Mouse (Mus musculus): ENCODE results near the gene Ncbp3.

Gene Ncbp3

GRCm38 (mm10) chr11:73030821-73031498 lies 16.6 kb upstream of the Ncbp3 start:
- peak; percentile 49 for DNase-seq (ENCODE audit: low read depth, low spot score)

DNA sequence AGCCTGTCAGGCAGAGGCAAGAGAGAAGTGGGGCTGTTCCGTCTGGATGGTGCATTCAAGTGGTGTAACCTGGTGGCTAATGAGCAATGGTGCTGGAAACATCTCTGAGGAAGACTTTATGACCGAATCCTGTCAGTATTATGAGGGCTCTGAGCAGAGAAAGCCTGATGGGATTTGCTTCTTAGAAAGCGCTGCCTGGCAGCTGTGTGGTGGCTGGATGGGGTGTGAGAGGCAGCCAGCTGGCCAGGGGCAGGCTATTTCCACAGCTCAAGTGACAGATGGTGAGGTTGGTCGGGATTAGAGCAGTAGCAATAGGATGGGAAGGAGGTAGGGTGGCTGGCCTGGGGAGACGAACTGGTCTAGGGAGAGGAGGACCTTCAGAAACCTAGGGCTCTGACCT lies 16.0 kb upstream of the Ncbp3 start:
- no peak for DNase-seq (ENCODE audit: low read depth, low spot score)

DNA sequence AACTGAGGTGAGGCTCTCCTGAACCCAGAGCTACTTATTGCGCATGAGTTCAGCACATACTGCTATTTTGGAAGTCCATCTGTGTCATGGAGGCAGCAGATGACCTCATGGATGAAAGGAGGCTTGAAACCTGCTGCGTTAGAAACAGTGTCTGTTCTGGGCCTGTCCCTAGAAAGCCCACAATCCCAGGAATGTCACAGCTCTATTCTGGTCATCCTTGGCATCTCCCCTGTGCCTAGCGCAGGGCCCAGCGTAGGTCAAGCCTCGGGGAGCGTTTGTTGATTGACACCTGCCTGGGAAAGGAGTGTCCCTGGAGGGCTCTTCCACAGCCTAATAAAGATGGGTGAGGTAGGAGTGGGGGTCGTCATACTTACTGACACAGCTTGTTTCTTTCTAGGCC lies 11.5 kb upstream of the Ncbp3 start:
- DNase-seq (ENCODE audit: low read depth, low spot score), result no peak

DNA sequence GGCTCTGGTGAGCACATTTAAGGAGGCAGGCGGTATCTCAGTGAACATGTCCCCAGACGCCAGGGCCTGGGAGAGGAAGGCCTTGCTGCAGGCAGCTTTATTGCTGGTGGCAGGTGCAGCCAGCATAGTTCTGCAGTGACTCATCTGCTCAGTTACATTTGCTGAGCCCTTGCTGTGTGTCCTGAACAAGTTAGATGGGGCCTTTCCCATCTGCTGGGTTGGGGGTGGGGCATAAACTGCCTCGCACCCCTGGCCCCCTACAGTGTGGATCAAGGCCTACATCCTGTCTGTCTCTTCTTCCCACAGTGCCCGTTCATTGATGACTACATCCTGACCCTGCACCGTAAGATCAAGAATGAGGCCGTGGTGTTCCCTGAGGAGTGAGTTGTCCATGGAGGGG lies 10.7 kb upstream of the Ncbp3 start:
- DNase-seq (ENCODE audit: low read depth, low spot score), result no peak

DNA sequence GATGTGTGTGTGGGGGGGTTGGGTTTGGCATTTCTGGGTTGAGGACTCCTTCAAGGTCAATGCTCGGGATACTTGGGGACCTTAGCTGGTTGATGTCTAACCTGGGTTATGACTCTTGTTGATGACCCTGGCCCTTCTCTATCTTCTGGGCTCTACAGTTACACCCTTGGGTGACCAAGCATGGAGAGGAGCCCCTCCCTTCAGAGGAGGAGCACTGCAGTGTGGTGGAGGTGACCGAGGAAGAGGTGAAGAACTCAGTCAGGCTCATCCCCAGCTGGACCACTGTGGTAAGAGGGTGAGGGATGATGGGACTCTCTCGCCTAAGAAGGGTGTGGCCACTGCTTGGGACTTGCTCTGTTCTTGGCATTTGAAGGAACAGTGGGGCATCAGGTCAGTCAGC lies 9.9 kb upstream of the Ncbp3 start:
- no peak for DNase-seq (ENCODE audit: low read depth, low spot score)

DNA sequence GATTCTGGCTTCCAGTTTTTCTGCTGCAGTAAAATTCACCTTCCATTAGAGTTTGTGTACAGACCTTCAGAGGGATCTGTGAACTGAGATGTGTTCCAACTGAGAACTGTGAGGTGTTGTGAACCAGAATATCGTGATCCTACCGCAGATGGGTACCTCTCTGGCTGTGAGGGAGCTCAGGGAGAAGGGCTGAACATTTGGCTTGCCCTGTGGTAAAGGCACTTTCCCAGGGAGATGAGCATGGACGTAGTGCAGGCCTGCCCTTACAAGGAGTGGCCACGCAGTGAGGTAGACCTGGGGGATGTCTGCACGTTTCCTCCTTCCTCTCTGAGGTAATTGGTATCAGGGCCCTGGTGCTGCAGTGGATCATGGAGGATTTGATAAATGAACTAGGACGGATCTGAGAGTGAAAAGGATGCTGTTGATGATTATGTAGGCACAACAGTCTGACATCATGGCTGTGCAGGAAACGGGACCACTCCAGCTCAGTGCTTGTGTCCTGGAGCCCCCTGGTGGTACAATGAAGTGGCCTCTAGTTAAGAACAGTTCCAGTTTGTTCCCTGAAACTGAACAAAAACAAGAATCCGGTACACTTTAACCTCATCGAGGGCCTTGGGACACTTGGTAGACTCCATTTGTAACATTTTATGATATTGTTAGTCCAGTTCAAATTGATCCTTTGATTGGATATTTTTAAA lies 8.3 kb upstream of the Ncbp3 start:
- no peak for DNase-seq (ENCODE audit: low read depth, low spot score)

DNA sequence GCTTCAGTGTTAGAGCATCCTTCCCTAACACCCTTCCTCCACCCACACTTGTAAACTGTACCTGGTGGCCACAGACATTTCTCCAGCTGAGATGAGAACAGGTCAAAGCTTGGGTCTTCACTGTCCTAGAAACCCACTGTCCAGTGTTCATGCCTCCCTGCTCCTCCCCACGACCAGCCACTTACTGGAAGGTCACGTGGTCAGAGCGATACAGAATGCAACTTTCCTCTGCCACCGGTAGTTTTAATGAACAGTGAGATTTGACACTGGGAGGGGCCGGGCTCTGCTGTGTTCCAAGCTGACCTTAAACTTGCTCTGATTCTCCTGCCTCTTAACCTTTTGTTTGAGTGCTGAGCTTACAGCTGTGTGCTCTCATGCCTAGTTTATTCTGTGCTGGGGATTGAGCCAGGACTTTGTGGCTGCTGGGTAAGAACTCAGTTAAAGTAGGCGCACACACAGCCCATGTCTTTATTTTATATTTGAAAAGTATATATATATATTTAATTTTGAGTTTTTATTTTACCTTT lies 3.3 kb upstream of the Ncbp3 start:
- DNase-seq (ENCODE audit: low read depth, low spot score), result no peak

GRCm38 (mm10) chr11:73044789-73045188 lies 2.8 kb upstream of the Ncbp3 start:
- no peak for DNase-seq (ENCODE audit: low read depth, low spot score)

- no peak for DNase-seq (ENCODE audit: low read depth, low spot score)
Observed at GRCm38 (mm10) chr11:73048030-73048876, 670 bp downstream of the Ncbp3 start.

DNA sequence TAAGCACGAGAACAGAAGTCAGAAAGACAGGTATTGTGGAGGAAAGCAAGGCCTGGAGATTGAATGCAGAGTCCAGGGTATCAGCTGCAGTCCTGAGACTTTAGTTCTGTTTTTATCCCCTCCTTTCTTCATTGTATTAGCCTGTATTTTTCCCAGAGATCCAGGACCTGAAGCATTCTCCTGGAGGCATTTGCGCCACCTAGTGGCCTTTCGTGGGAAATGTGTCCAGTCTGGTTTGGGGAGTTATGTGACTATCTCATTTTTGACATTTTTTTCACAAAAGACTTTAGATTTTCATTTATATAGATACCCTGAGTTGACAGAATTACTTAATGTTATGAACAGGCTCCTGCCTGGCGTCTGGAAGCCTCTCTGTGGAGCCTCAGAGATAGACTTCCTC lies 1.8 kb downstream of the Ncbp3 start:
- no peak for DNase-seq (ENCODE audit: low read depth, low spot score)

DNA sequence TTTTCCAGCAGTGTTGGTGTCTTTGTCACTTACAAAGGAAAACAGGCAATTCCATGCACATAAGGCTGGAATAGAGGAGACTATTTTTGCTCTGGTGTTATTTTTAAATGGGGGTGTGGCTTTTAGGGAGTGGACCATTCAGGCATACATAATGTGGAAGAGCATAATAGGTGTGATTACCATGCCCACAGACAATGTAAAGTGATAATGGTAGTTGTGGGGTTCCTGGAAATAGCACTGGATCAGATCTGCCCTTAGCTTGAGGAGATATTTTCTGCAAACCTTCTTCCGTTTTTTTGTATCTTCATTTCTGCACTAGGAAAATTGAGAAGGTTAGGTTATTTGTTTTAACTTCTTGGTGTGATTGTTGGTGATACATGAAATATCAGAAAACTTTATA lies 5.2 kb downstream of the Ncbp3 start:
- no peak for DNase-seq (ENCODE audit: low read depth, low spot score)

DNA sequence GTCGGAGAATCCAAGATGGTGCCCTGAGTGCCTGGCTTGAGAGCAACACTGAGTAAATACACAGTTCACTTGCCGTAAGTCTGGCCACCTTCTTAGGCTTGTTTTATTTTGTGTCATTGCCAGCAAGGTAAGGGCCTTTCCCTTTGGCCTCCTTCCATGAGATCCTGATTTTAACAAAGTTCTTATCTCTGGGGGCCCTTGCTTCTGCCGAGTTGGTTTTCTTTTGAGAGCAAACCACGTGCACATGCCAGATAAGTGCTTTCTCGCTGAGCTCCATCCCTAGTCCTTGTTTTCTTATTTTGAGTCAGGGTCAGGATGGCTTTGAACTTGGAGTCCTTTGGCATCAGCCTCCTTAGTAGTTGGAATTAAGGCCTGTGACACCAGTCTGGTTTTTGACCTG lies 10.1 kb downstream of the Ncbp3 start:
- no peak for DNase-seq (ENCODE audit: low read depth, low spot score)

GRCm38 (mm10) chr11:73059630-73060029 lies 12.0 kb downstream of the Ncbp3 start:
- no peak for DNase-seq (ENCODE audit: low read depth, low spot score)

DNA sequence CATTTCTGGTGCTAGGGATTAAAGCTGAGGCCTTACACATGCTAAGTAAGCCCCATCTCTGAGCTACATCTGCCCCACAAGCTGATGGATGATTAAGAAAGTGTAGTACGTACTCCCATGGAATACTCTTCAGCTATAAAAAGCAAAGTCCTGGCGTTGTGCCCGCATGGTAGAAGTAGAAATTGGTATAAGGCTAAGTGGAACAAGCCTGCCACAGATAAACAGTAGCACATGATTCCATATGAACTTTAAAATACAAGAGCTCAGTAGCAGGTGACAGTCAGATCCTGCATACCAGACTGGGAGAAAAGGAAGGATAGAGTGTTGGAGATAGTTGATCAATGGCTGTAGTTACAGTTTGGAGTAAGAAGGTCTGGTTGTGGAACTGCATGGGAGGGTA lies 13.8 kb downstream of the Ncbp3 start:
- no peak for DNase-seq (ENCODE audit: low read depth, low spot score)

GRCm38 (mm10) chr11:73071839-73072238 lies 24.3 kb downstream of the Ncbp3 start:
- DNase-seq (ENCODE audit: low read depth, low spot score), result no peak

- no peak for DNase-seq (ENCODE audit: low read depth, low spot score)
Observed at GRCm38 (mm10) chr11:73076295-73076694, 28.7 kb downstream of the Ncbp3 start.

DNA sequence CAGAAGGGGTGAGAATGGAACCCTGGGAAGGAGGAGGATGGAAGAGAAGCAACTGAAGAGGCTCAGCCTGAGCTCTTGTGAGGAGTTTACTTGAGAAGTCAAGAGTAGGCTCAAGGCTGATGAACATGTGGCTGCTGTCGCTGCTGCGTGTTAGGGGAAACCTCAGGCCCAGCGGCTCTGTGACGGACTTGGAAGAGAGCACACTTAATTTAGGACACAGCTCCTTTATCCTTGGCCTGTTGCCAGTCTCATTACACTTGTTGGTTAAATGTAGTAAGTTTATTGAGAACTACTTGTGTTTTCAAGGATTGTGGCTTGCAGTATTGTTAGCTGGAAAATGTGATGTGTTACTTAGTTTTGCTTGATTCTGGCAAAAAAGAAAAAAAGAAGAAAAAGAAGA lies 29.1 kb downstream of the Ncbp3 start:
- DNase-seq (ENCODE audit: low read depth, low spot score), result no peak

DNA sequence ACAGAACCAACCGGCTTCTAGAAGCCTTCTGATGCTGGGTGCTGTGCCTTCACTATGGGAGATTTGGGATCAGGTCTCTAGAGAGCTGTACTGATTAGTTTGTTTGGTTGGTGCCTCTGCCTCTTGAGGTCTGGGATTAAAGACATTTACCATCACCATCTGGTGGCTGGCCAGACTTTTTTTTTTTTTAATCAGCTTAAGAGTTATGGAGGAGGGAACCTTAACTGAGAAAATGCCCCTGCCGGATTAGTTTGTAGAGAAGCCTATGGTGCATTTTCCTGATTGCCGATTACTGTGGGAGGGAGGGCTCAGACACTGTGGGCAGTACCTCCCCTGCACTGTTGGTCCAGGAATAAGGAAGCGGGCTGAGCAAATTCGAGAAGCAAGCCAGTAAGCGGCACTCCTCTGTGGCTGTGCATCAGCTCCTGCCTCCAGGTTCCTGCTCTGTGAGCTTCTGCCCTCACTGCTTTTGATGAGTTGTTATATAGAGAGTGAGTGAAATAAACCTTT lies 29.7 kb downstream of the Ncbp3 start:
- no peak for DNase-seq (ENCODE audit: low read depth, low spot score)

- DNase-seq (ENCODE audit: low read depth, low spot score), result no peak
Observed at GRCm38 (mm10) chr11:73078615-73079014, 31.0 kb downstream of the Ncbp3 start.

GRCm38 (mm10) chr11:73080306-73080705 lies 32.7 kb downstream of the Ncbp3 start:
- DNase-seq (ENCODE audit: low read depth, low spot score), result no peak

GRCm38 (mm10) chr11:73084303-73084702 lies 36.7 kb downstream of the Ncbp3 start:
- DNase-seq (ENCODE audit: low read depth, low spot score), result no peak

GRCm38 (mm10) chr11:73084804-73085231 lies 37.2 kb downstream of the Ncbp3 start:
- DNase-seq (ENCODE audit: low read depth, low spot score), result no peak
